Mouse (Mus musculus) embryo, embryonic 11.5 days (tissue): ENCODE data around the gene Cryga.
"Not testable (repeated sequence)": the region's sequence is repeated elsewhere in the genome, so short reads cannot be mapped to it uniquely, and the experiment has no call there.

Experiments used
- DNase-seq: peaks from one replicate; pipeline ENCODE4 v3.0.0-alpha.2; 2012; ENCODE audit warnings: low read depth, low spot score

Cryga gene

GRCm38 (mm10) chr1:65091566-65091965 lies 11.6 kb downstream of the Cryga start:
- no peak for DNase-seq

- DNase-seq, result no peak
Measured at GRCm38 (mm10) chr1:65090370-65090769, 12.8 kb downstream of the Cryga start.

- no peak for DNase-seq
Measured at GRCm38 (mm10) chr1:65088567-65089356, 14.4 kb downstream of the Cryga start.

GRCm38 (mm10) chr1:65082188-65082587 lies 21.0 kb downstream of the Cryga start, which contains the start of gene Crygb:
Gene Crygb, minus strand, starts transcription at chr1:65082288.
- DNase-seq, result no peak

- no peak for DNase-seq
Measured at GRCm38 (mm10) chr1:65075607-65076006, 27.6 kb downstream of the Cryga start.

- DNase-seq, result no peak
Measured at GRCm38 (mm10) chr1:65073589-65073988, 29.6 kb downstream of the Cryga start, which contains the start of gene Crygc. Gene Crygc, minus strand, starts transcription at chr1:65073689.

GRCm38 (mm10) chr1:65067842-65068241 lies 35.3 kb downstream of the Cryga start:
- no peak for DNase-seq

GRCm38 (mm10) chr1:65064201-65064600 lies 39.0 kb downstream of the Cryga start:
- DNase-seq, result no peak

GRCm38 (mm10) chr1:65063352-65063751 lies 39.8 kb downstream of the Cryga start, which contains the start of gene Crygd:
Gene Crygd, minus strand, starts transcription at chr1:65063452.
- DNase-seq, result no peak

- DNase-seq, result no peak
Measured at GRCm38 (mm10) chr1:65052140-65052539, 51.0 kb downstream of the Cryga start.

- no peak for DNase-seq
Measured at GRCm38 (mm10) chr1:65051696-65052095, 51.5 kb downstream of the Cryga start.

GRCm38 (mm10) chr1:65050952-65051351 lies 52.2 kb downstream of the Cryga start, which contains the start of gene Cryge:
Gene Cryge, minus strand, starts transcription at chr1:65051149.
- DNase-seq, result not testable (repeated sequence)
